8 mouse cellular contexts compared by ENCODE assay signal in the genomic region with DNA sequence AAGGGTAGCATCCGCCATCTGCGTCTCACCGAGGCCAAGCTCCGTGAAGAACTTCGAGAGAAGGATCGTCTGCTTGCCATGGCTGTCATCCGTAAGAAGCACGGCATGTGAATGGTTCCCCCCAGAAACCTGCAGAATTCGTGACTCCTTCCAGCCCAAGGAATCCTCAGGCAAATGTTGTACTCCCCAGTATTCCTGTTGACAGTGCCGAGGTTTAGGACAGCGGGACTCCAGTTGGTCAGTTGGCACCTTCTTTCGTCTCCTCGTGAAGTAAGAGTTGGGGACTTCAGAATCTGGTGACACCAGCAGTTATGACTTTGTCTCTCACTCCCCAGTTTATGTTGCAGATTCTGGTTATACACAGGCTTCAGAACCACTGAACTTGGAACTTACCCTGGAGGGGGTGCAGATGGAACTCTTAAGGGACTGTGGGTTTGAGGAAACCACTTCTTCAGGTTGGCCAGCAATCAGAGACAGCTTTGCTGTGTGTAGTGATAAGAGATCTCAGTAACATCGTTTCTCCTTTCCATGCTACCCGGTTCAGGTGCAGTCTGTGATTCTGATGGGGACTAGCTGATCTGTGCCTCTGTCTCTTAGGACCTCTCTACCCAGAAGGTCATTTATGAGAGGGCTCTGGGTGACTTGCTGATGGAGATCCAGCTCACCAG. TPM values are rescaled to one million over a fixed set of nuclear protein-coding genes. Genes with fewer than 3 reads are reported as not detected.
A peak's percentile ranks its signal among the peaks of the same experiment; 100 is the strongest.
DNase-seq lines count a peak whose midpoint lies in the region; ATAC-seq and TF ChIP-seq lines count a peak whose summit lies in the region.

No protein-coding gene starts in this region.

- H3K27ac ChIP-seq in testis, adult 2 months (ENCODE audit: control insufficient read depth, insufficient read depth, low read depth, low read length), result no peak overlapping the region
- peak overlapping the region; percentile 89 for H3K27ac ChIP-seq in limb, embryonic 13.5 days
- peak overlapping the region; percentile 87; the same call in 1 of the 2 replicates for H3K27ac ChIP-seq in stomach, embryonic 15.5 days

- H3K36me3 ChIP-seq in erythroblast, embryonic 14.5 days (ENCODE audit: control insufficient read depth), result peaks cover 23% of the 10 kb centered on the region
- no peaks in the 10 kb centered on the region for H3K36me3 ChIP-seq in testis, adult 2 months (ENCODE audit: control insufficient read depth, insufficient read depth, low read length)
- peaks cover 10% of the 10 kb centered on the region; the same call in 1 of the 2 replicates for H3K36me3 ChIP-seq in limb, embryonic 13.5 days
- H3K36me3 ChIP-seq in stomach, embryonic 15.5 days, result peaks cover 5% of the 10 kb centered on the region; the same call in 1 of the 2 replicates

- H3K9ac ChIP-seq in limb, embryonic 13.5 days, result peak overlapping the region; percentile 88
- peak overlapping the region; percentile 77; the same call in 1 of the 2 replicates for H3K9ac ChIP-seq in stomach, embryonic 15.5 days

- 14% methylated on average over 15 of the region's 15 CpGs for WGBS in limb, embryonic 13.5 days
- 12% methylated on average over 15 of the region's 15 CpGs for WGBS in stomach, embryonic 15.5 days

- H3K27me3 ChIP-seq in erythroblast, embryonic 14.5 days (ENCODE audit: control insufficient read depth), result no peaks in the 10 kb centered on the region
- no peaks in the 10 kb centered on the region for H3K27me3 ChIP-seq in testis, adult 2 months (ENCODE audit: control insufficient read depth, insufficient read depth, low read length)
- no peaks in the 10 kb centered on the region for H3K27me3 ChIP-seq in limb, embryonic 13.5 days
- no peaks in the 10 kb centered on the region for H3K27me3 ChIP-seq in stomach, embryonic 15.5 days (replicated peaks)

- peak overlapping the region; percentile 97 for H3K4me2 ChIP-seq in limb, embryonic 13.5 days (replicated peaks)
- peak overlapping the region; percentile 77 for H3K4me2 ChIP-seq in stomach, embryonic 15.5 days

- ATAC-seq in erythroblast, adult 5-6 weeks (replicated peaks; ENCODE audit: low FRiP score, poor library complexity, severe bottlenecking), result no peak
- no peak for ATAC-seq in limb, embryonic 13.5 days (ENCODE audit: low FRiP score, low read depth)
- ATAC-seq in stomach, embryonic 15.5 days (ENCODE audit: insufficient read depth, low FRiP score, low read depth), result no peak
- ATAC-seq in cerebellum, adult (ENCODE audit: insufficient number of reproducible peaks, low FRiP score, low TSS enrichment), result no peak

- no peak for DNase-seq in testis, postnatal 10 days (ENCODE audit: low spot score)
- no peak for DNase-seq in adrenal gland, adult 18-20 months (ENCODE audit: low spot score in 2 of 2)

- H3K4me3 ChIP-seq in erythroblast, embryonic 14.5 days (replicated peaks), result peak overlapping the region; percentile 90
- H3K4me3 ChIP-seq in testis, adult 2 months (ENCODE audit: control insufficient read depth, low read depth, low read length), result peak overlapping the region; percentile 94
- peak overlapping the region; percentile 84 for H3K4me3 ChIP-seq in limb, embryonic 13.5 days
- H3K4me3 ChIP-seq in stomach, embryonic 15.5 days (replicated peaks), result peak overlapping the region; percentile 87

- TF ChIP-seq CTCF in testis, adult 2 months (IDR thresholded peaks at IDR 0.05; ENCODE audit: control insufficient read depth, insufficient read depth, insufficient replicate concordance, low read depth, low read length), result no peak

- peaks cover 68% of the 10 kb centered on the region for H3K4me1 ChIP-seq in erythroblast, embryonic 14.5 days (ENCODE audit: control insufficient read depth)
- H3K4me1 ChIP-seq in testis, adult 2 months (ENCODE audit: control insufficient read depth, insufficient read depth, low read length), result peaks cover 10% of the 10 kb centered on the region
- H3K4me1 ChIP-seq in limb, embryonic 13.5 days, result peaks cover 48% of the 10 kb centered on the region
- peaks cover 30% of the 10 kb centered on the region for H3K4me1 ChIP-seq in stomach, embryonic 15.5 days

- H3K9me3 ChIP-seq in erythroblast, embryonic 14.5 days (ENCODE audit: control insufficient read depth, low read length), result no peaks in the 10 kb centered on the region
- H3K9me3 ChIP-seq in limb, embryonic 13.5 days, result no peaks in the 10 kb centered on the region
- H3K9me3 ChIP-seq in stomach, embryonic 15.5 days, result no peaks in the 10 kb centered on the region

- no peak for TF ChIP-seq POLR2A in testis, adult 2 months (IDR thresholded peaks at IDR 0.05; ENCODE audit: control insufficient read depth, low read depth, low read length)

RNA-seq across cellular contexts. Expression of a gene that starts 1.4 kb away (rescaled TPM):
- 2.8 and 3.4 TPM in 2 replicates for polyA plus RNA-seq in erythroblast, embryonic 14.5 days (2012)
- 6.3 and 16.3 TPM in 2 replicates for total RNA-seq in erythroblast, adult 5-6 weeks (2015; ENCODE audit: low replicate concordance)
- total RNA-seq in erythroblast, adult 5-6 weeks (2017; ENCODE audit: low replicate concordance), result 7.1 and 8.3 TPM in 2 replicates
- polyA plus RNA-seq in testis, adult 2 months (2012; rRNA removed), result 13.1 and 14.0 TPM in 2 replicates
- polyA plus RNA-seq in limb, embryonic 13.5 days (2015; fragmentation: Nextera tagmentation; extraction: Ambion mirVana), result 79.0 and 83.0 TPM in 2 replicates
- polyA plus RNA-seq in stomach, embryonic 15.5 days (2015; fragmentation: Nextera tagmentation; extraction: Ambion mirVana), result 61.6 and 63.3 TPM in 2 replicates
- 10 to 100 TPM; 35.7 to 38.6 TPM for total RNA-seq in adrenal gland, adult 18-20 months (2021)

RNA-seq across cellular contexts. Expression of a gene that starts 3.2 kb away (rescaled TPM):
- polyA plus RNA-seq in erythroblast, embryonic 14.5 days (2012), result 7.1 and 9.1 TPM in 2 replicates
- total RNA-seq in erythroblast, adult 5-6 weeks (2015; ENCODE audit: low replicate concordance), result 13.1 and 15.9 TPM in 2 replicates
- 9.6 and 11.3 TPM in 2 replicates for total RNA-seq in erythroblast, adult 5-6 weeks (2017; ENCODE audit: low replicate concordance)
- polyA plus RNA-seq in testis, adult 2 months (2012; rRNA removed), result 15.7 and 16.3 TPM in 2 replicates
- 52.1 and 54.6 TPM in 2 replicates for polyA plus RNA-seq in limb, embryonic 13.5 days (2015; fragmentation: Nextera tagmentation; extraction: Ambion mirVana)
- polyA plus RNA-seq in stomach, embryonic 15.5 days (2015; fragmentation: Nextera tagmentation; extraction: Ambion mirVana), result 38.0 and 41.2 TPM in 2 replicates
- total RNA-seq in adrenal gland, adult 18-20 months (2021), result 1 to 10 TPM; 5.9 to 6.5 TPM

RNA-seq across cellular contexts. Expression of a gene that starts 4.1 kb away (rescaled TPM):
- polyA plus RNA-seq in erythroblast, embryonic 14.5 days (2012), result 8.1 and 9.1 TPM in 2 replicates
- 48.1 and 55.3 TPM in 2 replicates for total RNA-seq in erythroblast, adult 5-6 weeks (2015; ENCODE audit: low replicate concordance)
- 5.7 and 8.9 TPM in 2 replicates for total RNA-seq in erythroblast, adult 5-6 weeks (2017; ENCODE audit: low replicate concordance)
- polyA plus RNA-seq in testis, adult 2 months (2012; rRNA removed), result 29.9 and 32.1 TPM in 2 replicates
- 253 and 274 TPM in 2 replicates for polyA plus RNA-seq in limb, embryonic 13.5 days (2015; fragmentation: Nextera tagmentation; extraction: Ambion mirVana)
- 151 and 214 TPM in 2 replicates for polyA plus RNA-seq in stomach, embryonic 15.5 days (2015; fragmentation: Nextera tagmentation; extraction: Ambion mirVana)
- 10 to 100 TPM; 43.9 to 46.2 TPM for total RNA-seq in adrenal gland, adult 18-20 months (2021)

RNA-seq across cellular contexts. Expression of a gene that starts 24.4 kb away (rescaled TPM):
- 1.1 and 1.3 TPM in 2 replicates for polyA plus RNA-seq in erythroblast, embryonic 14.5 days (2012)
- 4.0 and 9.2 TPM in 2 replicates for total RNA-seq in erythroblast, adult 5-6 weeks (2015; ENCODE audit: low replicate concordance)
- 12.4 and 17.6 TPM in 2 replicates for total RNA-seq in erythroblast, adult 5-6 weeks (2017; ENCODE audit: low replicate concordance)
- polyA plus RNA-seq in testis, adult 2 months (2012; rRNA removed), result 85.5 and 87.8 TPM in 2 replicates
- polyA plus RNA-seq in limb, embryonic 13.5 days (2015; fragmentation: Nextera tagmentation; extraction: Ambion mirVana), result 54.6 and 61.5 TPM in 2 replicates
- 35.7 and 41.9 TPM in 2 replicates for polyA plus RNA-seq in stomach, embryonic 15.5 days (2015; fragmentation: Nextera tagmentation; extraction: Ambion mirVana)
- total RNA-seq in adrenal gland, adult 18-20 months (2021), result 10 to 100 TPM; 35.0 to 36.7 TPM

RNA-seq across cellular contexts. Expression of a gene that starts 28.8 kb away (rescaled TPM):
- 0.02 TPM in 1 of 2 replicates, not detected in the other for polyA plus RNA-seq in erythroblast, embryonic 14.5 days (2012)
- total RNA-seq in erythroblast, adult 5-6 weeks (2015; ENCODE audit: low replicate concordance), result 1.0 and 1.2 TPM in 2 replicates
- total RNA-seq in erythroblast, adult 5-6 weeks (2017; ENCODE audit: low replicate concordance), result 2.5 and 3.2 TPM in 2 replicates
- 130 and 137 TPM in 2 replicates for polyA plus RNA-seq in testis, adult 2 months (2012; rRNA removed)
- 0.20 and 0.27 TPM in 2 replicates for polyA plus RNA-seq in limb, embryonic 13.5 days (2015; fragmentation: Nextera tagmentation; extraction: Ambion mirVana)
- polyA plus RNA-seq in stomach, embryonic 15.5 days (2015; fragmentation: Nextera tagmentation; extraction: Ambion mirVana), result not detected in 2 replicates
- total RNA-seq in adrenal gland, adult 18-20 months (2021), result not detected
